Mouse (Mus musculus) limb, embryonic 11.5 days (tissue): ENCODE results near the gene Brd2. TPM values are rescaled to one million over a fixed set of nuclear protein-coding genes. Genes with fewer than 3 reads are reported as not detected.

Experiments
- ATAC-seq: fragments of 200-750 bp; cut with Nextera tagmentation; 2 replicates; pipeline ENCODE4 v1.8.0; 2017; ENCODE audit warnings: low read depth; ENCODE audit not compliant: insufficient number of reproducible peaks, low FRiP score, low TSS enrichment
- DNase-seq: peaks from one replicate; pipeline ENCODE4 v3.0.0-alpha.2; 2015; ENCODE audit warnings: low spot score
- H3K27ac ChIP-seq: fragments of 300-500 bp; sonication (generic); replicated peaks from 2 replicates; pipeline ENCODE4 v1.5.1; 2014; ENCODE audit warnings: low read depth, mild to moderate bottlenecking, low read length
- H3K27me3 ChIP-seq: fragments of 300-500 bp; sonication (generic); 2 replicates; pipeline ENCODE4 v1.6.1; 2014; ENCODE audit warnings: mild to moderate bottlenecking, low read length, mixed read lengths; ENCODE audit not compliant: control insufficient read depth, insufficient read depth
- H3K36me3 ChIP-seq: fragments of 300-500 bp; sonication (generic); 2 replicates; pipeline ENCODE4 v1.6.1; 2014; ENCODE audit warnings: mild to moderate bottlenecking, low read length, moderate library complexity, mixed read lengths; ENCODE audit not compliant: control insufficient read depth, insufficient read depth
- H3K4me1 ChIP-seq: fragments of 300-500 bp; sonication (generic); 2 replicates; pipeline ENCODE4 v1.6.1; 2014; ENCODE audit warnings: low read length, mixed read lengths; ENCODE audit not compliant: control insufficient read depth, insufficient read depth
- H3K4me2 ChIP-seq: fragments of 300-500 bp; sonication (generic); 2 replicates; pipeline ENCODE4 v1.6.1; 2014; ENCODE audit warnings: low read depth, mild to moderate bottlenecking, moderate library complexity; ENCODE audit not compliant: severe bottlenecking
- H3K4me3 ChIP-seq: fragments of 300-500 bp; sonication (generic); 2 replicates; pipeline ENCODE4 v1.5.1; 2014; ENCODE audit warnings: low read depth, low read length
- H3K9ac ChIP-seq: fragments of 300-500 bp; sonication (generic); 2 replicates; pipeline ENCODE4 v1.6.1; 2014; ENCODE audit warnings: mild to moderate bottlenecking, low read length
- H3K9me3 ChIP-seq: fragments of 300-500 bp; sonication (generic); 2 replicates; pipeline ENCODE4 v1.6.1; 2016; ENCODE audit warnings: low read length; ENCODE audit not compliant: control insufficient read depth
- WGBS: fragments of 180-500 bp; shearing (Covaris S2); extraction: QIAGEN DNeasy Blood & Tissue Kit; methylation state at CpG from one replicate; pipeline ENCODE4 v1.1.7; 2014; 5-methylcytosine and 5-hydroxymethylcytosine counted together
- polyA plus RNA-seq: library from polyadenylated mRNA; unstranded; fragments of >200 nt; fragmentation: Nextera tagmentation; extraction: Ambion mirVana; gene quantifications from 2 replicates; pipeline ENCODE4 v1.2.1, GENCODE M21; 2014

Gene Brd2
- polyA plus RNA-seq, 1 experiment from 2014 or later: 152 TPM

GRCm38 (mm10) chr17:34093199-34093874 is 29.1 kb downstream of the Brd2 start:
- ATAC-seq (peak; percentile 85), DNase-seq (peak; percentile 87)
- H3K27ac ChIP-seq: no peak overlapping the region
- no peak overlapping the region for H3K4me3 ChIP-seq
- H3K9me3 ChIP-seq: no peaks in the 10 kb centered on the region
- no peak overlapping the region for H3K4me2 ChIP-seq
- no peak overlapping the region for H3K9ac ChIP-seq
- H3K4me1 ChIP-seq: 0 out of 2 replicates have a peak, but pooled peaks cover 5% of the 10 kb centered on the region
- H3K36me3 ChIP-seq: no peaks in the 10 kb centered on the region
- H3K27me3 ChIP-seq: no peaks in the 10 kb centered on the region
- WGBS: 28% methylated on average over 7 of the region's 7 CpGs

DNA sequence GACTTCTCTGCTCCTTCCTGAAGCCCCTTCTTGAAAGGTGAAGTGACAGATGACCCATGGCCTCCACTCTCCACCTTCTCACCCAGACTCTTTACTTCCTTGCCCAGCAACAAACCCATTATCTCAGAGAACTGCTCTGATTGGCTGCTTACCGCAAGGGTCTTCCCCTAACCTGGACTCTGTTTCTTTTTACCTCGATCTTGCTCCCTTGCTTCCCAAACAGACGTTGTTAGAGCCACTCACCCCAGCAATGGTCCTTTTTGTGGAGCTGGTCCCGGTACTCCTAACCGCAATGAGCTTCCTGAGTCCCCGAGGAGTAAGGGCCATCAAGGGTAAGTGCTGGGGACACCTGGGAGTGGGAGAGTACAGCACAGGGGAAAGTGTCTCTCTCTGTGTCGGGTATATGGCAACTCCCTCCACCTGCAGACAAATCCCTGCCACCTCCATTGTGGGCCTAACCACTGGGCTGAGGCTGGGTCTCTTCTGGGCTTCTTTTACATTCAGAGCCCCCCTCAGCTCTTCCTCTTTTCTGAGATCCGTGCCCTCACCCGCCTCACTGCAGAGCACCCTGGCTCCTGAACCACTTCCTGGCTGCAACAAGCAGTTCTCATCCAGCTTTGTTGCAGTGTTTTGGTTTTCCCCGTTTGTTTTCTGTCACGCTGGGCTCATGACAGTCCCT is 30.1 kb downstream of the Brd2 start, which contains the start of gene H2-Oa:
H2-Oa (plus strand) TSS at position 144 of the 679 bp plus-strand sequence.
- no peaks in the 10 kb centered on the region for H3K9me3 ChIP-seq
- no peaks in the 10 kb centered on the region for H3K36me3 ChIP-seq
- H3K27me3 ChIP-seq: no peaks in the 10 kb centered on the region
- no peak within 1 kb of the TSS; the same call in 1 of the 2 replicates for H3K9ac ChIP-seq
- 0 out of 2 replicates have a peak, but pooled peaks cover 5% of the 10 kb centered on the region for H3K4me1 ChIP-seq
- WGBS: 38% methylated on average over 11 of the region's 11 CpGs
- no peak for DNase-seq
- H3K4me2 ChIP-seq: no peak within 1 kb of the TSS
- no peak within 1 kb of the TSS for H3K4me3 ChIP-seq
- H3K27ac ChIP-seq: no peak within 1 kb of the TSS
- ATAC-seq: no peak

- Histone ChIP-seq H3K4me1 (0 out of 2 replicates have a peak, but pooled peaks cover 5% of the 10 kb centered on the region), H3K36me3 (no peaks in the 10 kb centered on the region), H3K9ac (no peak overlapping the region), H3K27ac (no peak overlapping the region), H3K4me3 (no peak overlapping the region), H3K27me3 (no peaks in the 10 kb centered on the region), H3K4me2 (no peak overlapping the region), H3K9me3 (no peaks in the 10 kb centered on the region)
- DNase-seq (peak; percentile 49), ATAC-seq (no peak)
- 52% methylated on average over 7 of the region's 7 CpGs for WGBS
Measured at GRCm38 (mm10) chr17:34090923-34091322, 31.5 kb downstream of the Brd2 start.

DNA sequence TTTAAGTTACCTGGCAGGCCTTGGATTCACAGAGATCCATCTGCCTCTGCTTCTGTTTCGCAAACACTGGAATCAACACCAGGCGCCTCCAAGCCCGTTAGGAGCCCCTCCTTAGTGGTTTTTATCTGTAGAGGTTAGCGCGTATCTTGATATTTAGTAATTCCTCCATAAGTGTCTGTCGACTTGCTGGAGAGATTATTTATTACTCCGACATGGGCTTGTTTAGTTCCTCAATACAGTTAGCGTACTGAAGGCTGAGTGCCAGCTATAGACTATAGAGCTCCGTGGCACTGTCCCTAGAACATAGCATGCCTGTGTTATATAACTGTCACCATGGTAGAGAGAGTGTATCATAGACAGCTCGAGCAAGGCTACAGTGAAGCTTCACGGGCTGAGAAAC is 34.3 kb downstream of the Brd2 start:
- Histone ChIP-seq H3K9ac (no peak overlapping the region), H3K9me3 (no peaks in the 10 kb centered on the region), H3K36me3 (no peaks in the 10 kb centered on the region), H3K4me2 (no peak overlapping the region), H3K27me3 (no peaks in the 10 kb centered on the region), H3K4me3 (no peak overlapping the region), H3K27ac (no peak overlapping the region), H3K4me1 (0 out of 2 replicates have a peak, but pooled peaks cover under 1% of the 10 kb centered on the region)
- ATAC-seq (no peak), DNase-seq (no peak)
- 87% methylated on average over 11 of the region's 11 CpGs for WGBS

DNA sequence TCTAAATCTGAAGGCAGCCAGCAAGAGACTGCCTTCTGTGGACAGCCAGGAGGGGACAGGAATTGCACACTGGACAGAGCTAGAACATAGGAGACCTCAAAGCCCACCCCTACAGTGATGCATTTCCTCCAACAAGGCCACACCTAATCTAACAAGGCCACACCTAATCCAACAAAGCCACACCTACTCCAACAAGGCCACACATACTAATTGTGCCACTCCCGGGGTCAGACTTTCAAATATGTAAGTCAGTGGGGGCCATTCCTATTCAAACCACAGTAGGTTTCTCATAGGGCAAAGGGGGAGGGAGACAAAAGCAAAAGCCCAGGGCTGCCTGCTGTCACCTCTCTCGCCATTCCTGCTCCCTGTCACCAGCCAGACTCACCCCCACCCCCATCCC is 35.0 kb downstream of the Brd2 start:
- 52% methylated on average over 2 of the region's 2 CpGs for WGBS

GRCm38 (mm10) chr17:34083104-34083503 is 39.3 kb downstream of the Brd2 start:
- H3K4me1 ChIP-seq: no peaks in the 10 kb centered on the region
- H3K27me3 ChIP-seq: no peaks in the 10 kb centered on the region
- no peak for ATAC-seq
- no peak overlapping the region for H3K4me3 ChIP-seq
- no peaks in the 10 kb centered on the region for H3K9me3 ChIP-seq
- no peak overlapping the region for H3K4me2 ChIP-seq
- no peak overlapping the region for H3K9ac ChIP-seq
- DNase-seq: no peak
- H3K27ac ChIP-seq: no peak overlapping the region
- 8% methylated on average over 8 of the region's 8 CpGs for WGBS
- H3K36me3 ChIP-seq: no peaks in the 10 kb centered on the region

More for the DNA sequence above, 35.0 kb downstream of the Brd2 start:
- H3K4me2 ChIP-seq: no peak overlapping the region
- no peak for DNase-seq
- ATAC-seq: no peak
- H3K36me3 ChIP-seq: no peaks in the 10 kb centered on the region
- H3K9me3 ChIP-seq: no peaks in the 10 kb centered on the region
- no peak overlapping the region for H3K4me3 ChIP-seq
- H3K9ac ChIP-seq: no peak overlapping the region
- no peak overlapping the region for H3K27ac ChIP-seq
- no peaks in the 10 kb centered on the region for H3K27me3 ChIP-seq
- H3K4me1 ChIP-seq: no peaks in the 10 kb centered on the region

- WGBS: 21% methylated on average over 5 of the region's 5 CpGs
Measured at GRCm38 (mm10) chr17:34079621-34080020, 42.8 kb downstream of the Brd2 start.

DNA sequence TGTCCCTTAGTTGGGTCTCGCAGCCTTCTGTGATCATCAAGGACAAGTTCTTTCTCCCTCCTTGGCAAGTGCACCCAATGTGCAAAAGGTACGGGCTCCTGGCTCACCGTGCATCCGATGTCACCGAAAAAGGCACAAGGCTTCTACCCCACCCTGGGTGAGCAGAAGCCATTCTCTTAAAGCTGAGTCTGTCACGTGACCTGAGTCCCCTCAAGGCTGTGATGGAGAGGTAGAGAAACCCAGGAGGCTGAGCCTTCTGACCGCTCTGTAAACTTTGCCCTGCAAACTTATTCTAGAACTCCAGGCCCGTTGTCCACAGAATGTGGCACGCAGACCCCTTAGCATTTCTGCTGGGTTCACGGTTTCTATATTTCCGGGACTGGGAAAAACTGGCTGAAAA is 43.4 kb downstream of the Brd2 start:
- H3K4me1 ChIP-seq: no peaks in the 10 kb centered on the region
- H3K4me3 ChIP-seq: no peak overlapping the region
- H3K9me3 ChIP-seq: no peaks in the 10 kb centered on the region
- H3K4me2 ChIP-seq: no peak overlapping the region
- no peaks in the 10 kb centered on the region for H3K36me3 ChIP-seq
- H3K27ac ChIP-seq: no peak overlapping the region
- peaks cover 12% of the 10 kb centered on the region; the same call in 1 of the 2 replicates for H3K27me3 ChIP-seq
- DNase-seq: no peak
- no peak for ATAC-seq
- H3K9ac ChIP-seq: no peak overlapping the region
- 89% methylated on average over 11 of the region's 11 CpGs for WGBS

More at GRCm38 (mm10) chr17:34079621-34080020, 42.8 kb downstream of the Brd2 start:
- Histone ChIP-seq H3K27ac (no peak overlapping the region), H3K4me3 (no peak overlapping the region), H3K4me2 (no peak overlapping the region), H3K36me3 (no peaks in the 10 kb centered on the region), H3K4me1 (no peaks in the 10 kb centered on the region), H3K27me3 (peaks cover 12% of the 10 kb centered on the region; the same call in 1 of the 2 replicates), H3K9me3 (no peaks in the 10 kb centered on the region), H3K9ac (no peak overlapping the region)
- ATAC-seq (no peak), DNase-seq (no peak)
